Mouse (Mus musculus): ENCODE measurements around the gene Cfap100. TPM values are rescaled to one million over a fixed set of nuclear protein-coding genes. Genes with fewer than 3 reads are reported as not detected.
A peak's percentile ranks its signal among the peaks of the same experiment; 100 is the strongest.

Gene Cfap100
- polyA plus RNA-seq, 1 experiment from 2014 or later = 0.34 TPM

GRCm38 (mm10) chr6:90374647-90375046 lies 54.0 kb downstream of the Cfap100 start:
- no peak for ATAC-seq (ENCODE audit: low FRiP score, low TSS enrichment)
- Histone ChIP-seq H3K27ac (replicated peaks) (no peak overlapping the region), H3K36me3 (ENCODE audit: control insufficient read depth, insufficient read depth, low read length) (peaks cover 32% of the 10 kb centered on the region), H3K9me3 (ENCODE audit: control insufficient read depth, low read length) (no peaks in the 10 kb centered on the region), H3K4me1 (replicated peaks; ENCODE audit: control insufficient read depth, insufficient read depth) (0 out of 2 replicates have a peak, but pooled peaks cover 3% of the 10 kb centered on the region), H3K9ac (ENCODE audit: low read length) (no peak overlapping the region), H3K4me2 (replicated peaks; ENCODE audit: low read depth) (no peak overlapping the region), H3K27me3 (ENCODE audit: control insufficient read depth, insufficient read depth, low read length) (no peaks in the 10 kb centered on the region), H3K4me3 (ENCODE audit: low read depth, low read length) (no peak overlapping the region)
- TF ChIP-seq EP300 (optimal IDR thresholded peaks at IDR 0.05) (no peak), CTCF (IDR thresholded peaks at IDR 0.05; ENCODE audit: low read depth) (no peak)
- WGBS = 77% methylated on average over 4 of the region's 4 CpGs
- no peak for DNase-seq (ENCODE audit: low spot score)

DNA sequence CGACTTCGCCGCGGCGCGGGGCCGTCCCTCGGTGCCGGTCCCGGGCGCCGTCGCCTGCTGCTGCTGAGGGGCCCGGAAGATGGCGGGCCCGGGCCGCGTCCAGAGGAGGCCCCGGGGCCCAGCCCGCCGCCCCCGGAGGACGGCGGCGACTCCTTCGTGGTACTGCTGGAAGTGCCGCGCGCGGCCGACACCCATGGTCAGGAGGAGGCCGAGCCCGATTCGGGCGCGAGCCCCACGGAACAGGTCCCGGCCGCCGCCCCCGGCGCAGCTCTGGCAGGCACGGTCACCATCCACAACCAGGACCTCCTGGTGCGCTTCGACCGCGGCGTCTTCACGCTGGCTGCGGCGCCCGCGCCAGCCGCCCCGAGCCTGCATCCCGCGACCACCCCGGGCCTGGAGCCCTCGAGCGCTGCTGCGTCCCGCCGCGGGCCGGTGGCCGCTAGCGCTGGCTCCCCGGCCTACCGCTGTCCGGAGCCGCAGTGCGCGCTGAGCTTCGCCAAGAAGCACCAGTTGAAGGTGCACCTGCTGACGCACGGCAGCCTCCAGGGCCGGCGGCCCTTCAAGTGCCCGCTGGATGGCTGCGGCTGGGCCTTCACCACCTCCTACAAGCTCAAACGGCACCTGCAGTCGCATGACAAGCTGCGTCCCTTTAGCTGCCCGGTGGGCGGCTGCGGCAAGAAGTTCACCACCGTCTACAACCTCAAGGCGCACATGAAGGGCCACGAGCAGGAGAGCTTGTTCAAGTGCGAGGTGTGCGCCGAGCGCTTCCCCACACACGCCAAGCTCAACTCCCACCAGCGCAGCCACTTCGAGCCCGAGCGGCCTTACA lies 58.7 kb downstream of the Cfap100 start:
- no peak for TF ChIP-seq EP300 (optimal IDR thresholded peaks at IDR 0.05)
- no peak for TF ChIP-seq CTCF (IDR thresholded peaks at IDR 0.05; ENCODE audit: low read depth)
- Histone ChIP-seq H3K4me2 (replicated peaks; ENCODE audit: low read depth) (peak overlapping the region; percentile 98), H3K4me1 (replicated peaks; ENCODE audit: control insufficient read depth, insufficient read depth) (0 out of 2 replicates have a peak, but pooled peaks cover 3% of the 10 kb centered on the region), H3K9ac (ENCODE audit: low read length) (peak overlapping the region; percentile 87), H3K4me3 (ENCODE audit: low read depth, low read length) (peak overlapping the region; percentile 92), H3K27me3 (ENCODE audit: control insufficient read depth, insufficient read depth, low read length) (no peaks in the 10 kb centered on the region), H3K9me3 (ENCODE audit: control insufficient read depth, low read length) (no peaks in the 10 kb centered on the region), H3K27ac (replicated peaks) (peak overlapping the region; percentile 91), H3K36me3 (ENCODE audit: control insufficient read depth, insufficient read depth, low read length) (peaks cover 11% of the 10 kb centered on the region)
- peak; percentile 69 for DNase-seq (ENCODE audit: low spot score)
- ATAC-seq (ENCODE audit: low FRiP score, low TSS enrichment) = peak; percentile 67
- WGBS = under 1% methylated on average over 75 of the region's 98 CpGs

GRCm38 (mm10) chr6:90368976-90369724 lies 59.4 kb downstream of the Cfap100 start, which contains the start of gene Zxdc:
Gene Zxdc (plus strand): TSS chr6:90369492.
- Histone ChIP-seq H3K4me1 (replicated peaks; ENCODE audit: control insufficient read depth, insufficient read depth) (0 out of 2 replicates have a peak, but pooled peaks cover 3% of the 10 kb centered on the region), H3K4me2 (replicated peaks; ENCODE audit: low read depth) (peak within 1 kb of the TSS; percentile 98), H3K36me3 (ENCODE audit: control insufficient read depth, insufficient read depth, low read length) (peaks cover 5% of the 10 kb centered on the region; the same call in 1 of the 2 replicates), H3K27ac (replicated peaks) (peak within 1 kb of the TSS; percentile 91), H3K9me3 (ENCODE audit: control insufficient read depth, low read length) (no peaks in the 10 kb centered on the region), H3K9ac (ENCODE audit: low read length) (peak within 1 kb of the TSS; percentile 87), H3K27me3 (ENCODE audit: control insufficient read depth, insufficient read depth, low read length) (no peaks in the 10 kb centered on the region), H3K4me3 (ENCODE audit: low read depth, low read length) (peak within 1 kb of the TSS; percentile 92)
- WGBS = 5% methylated on average over 40 of the region's 41 CpGs
- DNase-seq (ENCODE audit: low spot score) (peak; percentile 99), ATAC-seq (ENCODE audit: low FRiP score, low TSS enrichment) (peak; percentile 98)
- TF ChIP-seq CTCF (IDR thresholded peaks at IDR 0.05; ENCODE audit: low read depth) (0 out of 2 replicates have a peak, but pooled peaks have one; percentile 16), EP300 (optimal IDR thresholded peaks at IDR 0.05) (no peak)

- no peak for TF ChIP-seq CTCF (IDR thresholded peaks at IDR 0.05; ENCODE audit: low read depth)
- no peak for TF ChIP-seq EP300 (optimal IDR thresholded peaks at IDR 0.05)
- 86% methylated on average over 5 of the region's 5 CpGs for WGBS
- Histone ChIP-seq H3K27ac (replicated peaks) (no peak overlapping the region), H3K4me3 (ENCODE audit: low read depth, low read length) (no peak overlapping the region), H3K27me3 (ENCODE audit: control insufficient read depth, insufficient read depth, low read length) (no peaks in the 10 kb centered on the region), H3K9ac (ENCODE audit: low read length) (no peak overlapping the region), H3K4me2 (replicated peaks; ENCODE audit: low read depth) (no peak overlapping the region), H3K36me3 (ENCODE audit: control insufficient read depth, insufficient read depth, low read length) (no peaks in the 10 kb centered on the region), H3K4me1 (replicated peaks; ENCODE audit: control insufficient read depth, insufficient read depth) (peaks cover 8% of the 10 kb centered on the region; the same call in 1 of the 2 replicates), H3K9me3 (ENCODE audit: control insufficient read depth, low read length) (no peaks in the 10 kb centered on the region)
- no peak for ATAC-seq (ENCODE audit: low FRiP score, low TSS enrichment)
- no peak for DNase-seq (ENCODE audit: low spot score)
These were observed 65.3 kb downstream of the Cfap100 start for GRCm38 (mm10) chr6:90363301-90363700.

GRCm38 (mm10) chr6:90360922-90361614 lies 67.5 kb downstream of the Cfap100 start:
- Histone ChIP-seq H3K9ac (ENCODE audit: low read length) (no peak overlapping the region), H3K9me3 (ENCODE audit: control insufficient read depth, low read length) (no peaks in the 10 kb centered on the region), H3K4me1 (replicated peaks; ENCODE audit: control insufficient read depth, insufficient read depth) (peaks cover 8% of the 10 kb centered on the region; the same call in 1 of the 2 replicates), H3K27me3 (ENCODE audit: control insufficient read depth, insufficient read depth, low read length) (no peaks in the 10 kb centered on the region), H3K27ac (replicated peaks) (peak overlapping the region; percentile 84; the same call in 1 of the 2 replicates), H3K36me3 (ENCODE audit: control insufficient read depth, insufficient read depth, low read length) (no peaks in the 10 kb centered on the region), H3K4me2 (replicated peaks; ENCODE audit: low read depth) (no peak overlapping the region), H3K4me3 (ENCODE audit: low read depth, low read length) (no peak overlapping the region)
- DNase-seq (ENCODE audit: low spot score) (no peak), ATAC-seq (ENCODE audit: low FRiP score, low TSS enrichment) (no peak)
- 73% methylated on average over 6 of the region's 6 CpGs for WGBS
- TF ChIP-seq EP300 (optimal IDR thresholded peaks at IDR 0.05) (no peak), CTCF (IDR thresholded peaks at IDR 0.05; ENCODE audit: low read depth) (no peak)

Data from stomach, postnatal 0 days (tissue).